Mouse (Mus musculus): ENCODE results near the gene Wnt1.

Gene Wnt1

DNA sequence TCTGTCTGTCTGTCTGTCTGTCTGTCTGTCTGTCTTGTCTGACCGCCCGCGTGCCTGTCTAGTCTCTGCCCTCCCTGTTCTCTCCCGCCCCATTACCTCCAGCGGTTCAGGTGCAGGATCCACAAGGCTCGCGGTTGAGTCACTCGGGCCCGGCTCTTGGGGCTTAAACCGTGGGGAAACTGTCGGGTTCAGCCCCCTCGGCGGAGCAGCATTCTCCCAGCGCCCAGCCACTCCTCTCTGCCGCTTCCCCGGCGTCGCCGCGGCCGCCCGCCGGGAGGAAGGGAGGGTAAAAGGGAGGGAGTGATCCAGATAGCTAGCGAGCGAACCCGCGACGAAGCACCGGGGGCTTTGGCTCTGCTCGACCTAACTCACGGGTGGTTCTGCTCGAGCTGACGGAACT lies 11.9 kb upstream of the Wnt1 start, which contains the start of gene Wnt10b:
Wnt10b (minus strand) TSS at position 389 of the 400 bp plus-strand sequence.
- DNase-seq (ENCODE audit: low read depth, low spot score) = no peak

DNA sequence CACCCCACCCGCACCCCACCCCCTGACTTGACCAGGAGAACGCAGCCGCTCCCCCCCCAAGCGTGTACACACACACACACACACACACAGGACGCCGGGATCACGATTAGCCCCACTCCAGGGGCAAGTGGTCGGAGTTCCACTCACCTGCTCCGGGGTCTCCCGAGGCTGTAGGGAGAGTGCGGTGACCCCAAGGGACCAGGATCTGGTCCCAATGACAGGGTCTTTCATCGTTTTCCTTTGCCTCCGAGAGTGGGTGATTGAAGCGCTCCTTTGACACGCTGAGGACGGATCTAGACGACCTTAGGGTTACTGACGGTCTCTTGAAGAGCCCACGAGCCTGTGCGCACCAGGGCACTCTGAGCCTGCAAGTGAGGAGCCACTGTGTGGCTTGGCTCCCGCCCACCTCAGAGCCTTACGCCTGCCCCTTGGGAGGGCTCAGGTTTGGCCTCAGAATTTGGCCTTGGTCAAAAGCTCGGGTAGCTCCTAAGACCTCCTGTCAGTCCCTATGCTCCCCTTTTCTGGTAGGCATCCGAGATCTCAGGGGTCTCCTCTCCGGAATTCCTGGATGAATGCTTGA lies 11.4 kb upstream of the Wnt1 start:
- no peak for DNase-seq (ENCODE audit: low read depth, low spot score)

DNA sequence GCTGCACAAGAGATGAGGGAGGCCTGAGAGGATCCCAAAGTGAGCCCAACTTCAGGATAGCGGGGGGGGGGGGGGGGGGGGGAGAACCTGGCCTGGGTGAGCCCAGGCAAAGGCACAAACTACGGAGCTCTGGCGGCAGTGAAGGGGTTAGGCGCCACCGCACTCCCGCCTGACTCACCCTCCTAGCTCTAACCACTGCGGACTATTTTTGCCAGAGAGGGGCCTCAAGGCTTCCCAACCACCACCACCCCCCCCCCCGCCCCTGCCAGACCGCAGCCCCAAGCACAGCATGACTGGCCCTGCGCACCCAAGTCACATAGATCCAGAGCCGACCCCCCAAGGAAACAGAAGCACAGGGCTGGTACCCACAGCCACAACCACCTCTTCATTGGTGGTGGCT lies 10.9 kb upstream of the Wnt1 start:
- no peak for DNase-seq (ENCODE audit: low read depth, low spot score)

DNA sequence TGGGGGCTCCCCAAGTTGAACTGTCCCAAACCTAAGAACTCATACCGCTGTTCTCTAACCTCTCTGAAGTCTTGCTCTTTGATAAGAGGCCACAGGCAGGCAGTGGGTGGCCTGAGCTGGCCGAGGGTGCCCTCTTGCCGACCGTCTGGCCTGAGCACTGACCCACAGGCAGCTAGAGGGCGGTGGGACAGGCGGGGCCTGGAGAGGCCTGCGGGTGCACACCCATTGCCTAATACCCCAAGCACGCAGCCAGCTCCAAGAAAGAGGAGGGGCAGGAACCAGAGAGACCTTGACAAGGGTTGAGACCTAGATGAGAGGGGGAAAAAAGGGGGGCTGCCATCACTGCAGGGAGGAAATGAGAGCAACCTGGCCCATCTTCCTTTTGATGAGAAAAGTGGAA lies 9.6 kb upstream of the Wnt1 start:
- no peak for DNase-seq (ENCODE audit: low read depth, low spot score)

DNA sequence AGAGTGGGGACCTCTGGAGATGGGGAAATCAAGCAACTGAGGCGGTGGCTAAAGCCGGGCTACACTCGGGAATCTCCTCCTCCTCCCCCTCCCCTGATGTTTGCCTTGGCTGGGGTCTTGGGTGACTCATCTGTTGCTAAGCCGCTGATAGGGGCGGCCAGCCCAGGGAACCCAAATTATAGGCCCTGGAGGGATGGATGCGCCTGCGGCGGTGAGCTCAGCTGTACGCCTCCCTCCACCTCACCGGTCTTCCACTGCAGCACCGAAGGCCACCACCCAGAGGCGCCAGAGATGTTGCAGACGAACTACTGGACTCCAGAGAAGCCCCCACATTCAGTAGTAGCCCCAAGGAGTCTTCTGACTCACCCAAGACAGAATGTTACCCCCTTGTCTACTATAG lies 9.1 kb upstream of the Wnt1 start:
- DNase-seq (ENCODE audit: low read depth, low spot score) = peak; percentile 50

DNA sequence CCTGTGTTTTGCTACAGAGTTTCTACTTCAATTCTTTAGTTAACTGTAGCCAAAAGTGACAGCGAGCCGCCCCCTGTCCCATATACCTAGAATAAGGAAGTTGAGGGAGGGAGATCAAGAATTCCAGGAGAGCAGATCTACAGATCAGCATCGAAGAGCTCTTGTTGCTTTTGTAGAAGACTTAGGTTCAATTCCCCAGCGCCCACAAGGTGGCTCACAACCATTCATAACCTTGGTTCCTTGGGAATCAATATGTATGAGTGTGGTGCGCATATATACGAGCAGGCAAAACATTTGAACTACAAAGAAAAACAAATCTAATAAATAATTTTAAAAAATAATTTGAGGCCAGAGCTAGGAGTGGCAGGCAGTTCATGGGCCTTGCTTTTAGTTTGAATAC lies 8.5 kb upstream of the Wnt1 start:
- DNase-seq (ENCODE audit: low read depth, low spot score) = peak; percentile 25

DNA sequence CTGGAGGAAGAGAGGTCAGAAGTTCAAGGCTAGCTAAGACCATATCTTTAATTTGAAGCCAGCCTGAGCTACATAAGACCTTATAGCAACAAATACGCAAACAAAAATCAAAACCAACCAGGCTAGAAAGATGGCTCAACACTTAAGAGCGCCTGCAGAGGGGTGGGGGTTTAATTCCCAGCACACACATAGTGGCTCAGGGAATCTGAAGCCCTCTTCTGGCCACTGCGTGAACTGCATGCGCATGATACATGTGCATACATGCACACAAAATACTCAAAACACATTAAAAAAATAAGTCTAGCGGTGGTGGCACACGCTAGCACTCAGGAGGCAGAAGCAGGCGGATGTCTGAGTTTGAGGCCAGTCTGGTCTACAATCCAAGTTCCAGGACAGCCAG lies 3.9 kb upstream of the Wnt1 start:
- DNase-seq (ENCODE audit: low read depth, low spot score) = peak; percentile 29

DNA sequence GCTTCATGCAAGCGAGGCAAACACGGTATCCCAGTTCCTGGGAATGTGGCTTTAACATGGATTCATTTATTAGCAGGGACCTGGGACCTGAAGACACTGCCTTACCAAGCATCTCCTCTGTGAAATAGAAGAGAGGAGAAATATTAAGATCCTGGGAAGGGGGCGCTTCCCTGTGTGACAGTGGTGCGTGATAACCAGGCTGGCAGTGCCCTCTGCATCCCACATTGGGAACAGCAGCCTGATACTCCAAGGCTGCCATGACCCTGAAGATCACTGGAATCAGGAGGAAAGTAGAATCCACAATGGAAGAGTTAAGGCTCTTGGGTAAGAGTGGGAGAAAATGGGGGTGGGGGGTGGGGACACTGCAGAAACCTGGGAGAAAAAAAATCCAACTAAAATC lies 1.7 kb upstream of the Wnt1 start:
- peak; percentile 58 for DNase-seq (ENCODE audit: low read depth, low spot score)

DNA sequence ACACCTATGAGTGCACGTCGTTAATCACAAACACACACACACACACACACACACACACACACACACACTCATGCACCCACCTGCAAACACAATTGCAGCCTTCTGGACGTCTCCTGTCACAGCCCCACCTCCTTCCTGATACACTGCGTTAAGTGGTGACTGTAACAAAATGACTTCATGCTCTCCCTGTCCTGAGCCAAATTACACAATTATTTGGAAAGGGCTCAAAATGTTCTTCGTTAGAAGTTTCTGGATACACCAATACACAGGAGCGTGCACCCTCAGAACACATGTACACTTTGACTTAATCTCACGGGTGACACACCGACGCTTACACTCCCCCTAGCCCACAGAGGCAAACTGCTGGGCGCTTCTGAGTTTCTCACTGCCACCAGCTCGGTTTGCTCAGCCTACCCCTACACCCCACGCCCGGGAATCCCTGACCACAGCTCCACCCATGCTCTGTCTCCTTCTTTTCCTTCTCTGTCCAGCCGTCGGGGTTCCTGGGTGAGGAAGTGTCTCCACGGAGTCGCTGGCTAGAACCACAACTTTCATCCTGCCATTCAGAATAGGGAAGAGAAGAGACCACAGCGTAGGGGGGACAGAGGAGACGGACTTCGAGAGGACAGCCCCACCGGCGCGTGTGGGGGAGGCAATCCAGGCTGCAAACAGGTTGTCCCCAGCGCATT lies 541 bp upstream of the Wnt1 start:
- DNase-seq (ENCODE audit: low read depth, low spot score) = no peak

DNA sequence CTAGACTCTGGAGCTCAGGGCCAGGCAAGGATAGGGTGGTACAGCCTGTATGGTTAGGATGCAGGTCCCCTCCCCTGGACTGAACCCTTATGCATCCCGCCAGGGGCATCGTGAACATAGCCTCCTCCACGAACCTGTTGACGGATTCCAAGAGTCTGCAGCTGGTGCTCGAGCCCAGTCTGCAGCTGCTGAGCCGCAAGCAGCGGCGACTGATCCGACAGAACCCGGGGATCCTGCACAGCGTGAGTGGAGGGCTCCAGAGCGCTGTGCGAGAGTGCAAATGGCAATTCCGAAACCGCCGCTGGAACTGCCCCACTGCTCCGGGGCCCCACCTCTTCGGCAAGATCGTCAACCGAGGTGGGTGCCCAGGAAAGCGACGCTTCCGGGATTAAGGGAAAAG lies 1.1 kb downstream of the Wnt1 start:
- DNase-seq (ENCODE audit: low read depth, low spot score) = no peak

DNA sequence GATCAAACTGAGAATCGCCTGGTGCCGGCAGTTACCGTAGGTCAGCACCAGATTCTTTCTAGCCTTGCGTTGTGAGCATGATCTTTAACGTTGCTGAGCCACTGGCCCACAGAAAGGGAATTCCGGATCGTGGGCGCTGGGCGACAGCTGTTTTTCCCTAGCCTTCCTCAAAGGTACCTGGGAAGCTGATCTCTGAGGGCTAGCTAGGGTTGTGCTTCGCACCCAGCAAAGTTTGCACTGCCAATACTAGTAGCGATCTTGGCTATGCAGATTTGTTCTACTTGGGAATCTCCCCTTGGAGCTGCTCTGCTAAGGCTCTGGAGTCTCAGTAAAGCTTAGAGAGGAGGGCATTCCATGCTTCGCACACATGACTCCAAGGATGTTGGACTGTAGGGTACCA lies 1.6 kb downstream of the Wnt1 start:
- no peak for DNase-seq (ENCODE audit: low read depth, low spot score)

DNA sequence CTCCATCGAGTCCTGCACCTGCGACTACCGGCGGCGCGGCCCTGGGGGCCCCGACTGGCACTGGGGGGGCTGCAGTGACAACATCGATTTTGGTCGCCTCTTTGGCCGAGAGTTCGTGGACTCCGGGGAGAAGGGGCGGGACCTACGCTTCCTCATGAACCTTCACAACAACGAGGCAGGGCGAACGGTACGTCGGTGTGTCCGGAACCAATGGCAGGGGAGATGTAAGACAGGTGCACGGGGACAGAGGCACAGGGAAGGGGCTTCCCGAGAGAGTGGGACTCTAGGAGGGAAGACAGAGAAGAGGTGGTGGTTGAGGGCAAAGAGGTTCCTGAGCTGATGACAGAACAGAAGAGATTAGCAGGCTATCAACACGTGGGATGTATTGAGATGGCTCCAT lies 2.1 kb downstream of the Wnt1 start:
- no peak for DNase-seq (ENCODE audit: low read depth, low spot score)

DNA sequence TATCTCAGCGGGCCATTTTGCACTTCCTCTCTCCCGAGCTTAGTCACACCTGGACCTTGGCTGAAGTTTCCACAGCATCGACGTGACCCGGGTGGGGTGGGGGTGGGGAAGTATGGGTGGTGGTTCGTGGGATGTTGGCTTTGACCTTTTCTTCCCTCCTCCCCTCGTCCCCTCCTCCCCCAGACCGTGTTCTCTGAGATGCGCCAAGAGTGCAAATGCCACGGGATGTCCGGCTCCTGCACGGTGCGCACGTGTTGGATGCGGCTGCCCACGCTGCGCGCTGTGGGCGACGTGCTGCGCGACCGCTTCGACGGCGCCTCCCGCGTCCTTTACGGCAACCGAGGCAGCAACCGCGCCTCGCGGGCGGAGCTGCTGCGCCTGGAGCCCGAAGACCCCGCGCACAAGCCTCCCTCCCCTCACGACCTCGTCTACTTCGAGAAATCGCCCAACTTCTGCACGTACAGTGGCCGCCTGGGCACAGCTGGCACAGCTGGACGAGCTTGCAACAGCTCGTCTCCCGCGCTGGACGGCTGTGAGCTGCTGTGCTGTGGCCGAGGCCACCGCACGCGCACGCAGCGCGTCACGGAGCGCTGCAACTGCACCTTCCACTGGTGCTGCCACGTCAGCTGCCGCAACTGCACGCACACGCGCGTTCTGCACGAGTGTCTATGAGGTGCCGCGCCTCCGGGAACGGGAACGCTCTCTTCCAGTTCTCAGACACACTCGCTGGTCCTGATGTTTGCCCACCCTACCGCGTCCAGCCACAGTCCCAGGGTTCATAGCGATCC lies 2.8 kb downstream of the Wnt1 start:
- peak; percentile 84 for DNase-seq (ENCODE audit: low read depth, low spot score)

DNA sequence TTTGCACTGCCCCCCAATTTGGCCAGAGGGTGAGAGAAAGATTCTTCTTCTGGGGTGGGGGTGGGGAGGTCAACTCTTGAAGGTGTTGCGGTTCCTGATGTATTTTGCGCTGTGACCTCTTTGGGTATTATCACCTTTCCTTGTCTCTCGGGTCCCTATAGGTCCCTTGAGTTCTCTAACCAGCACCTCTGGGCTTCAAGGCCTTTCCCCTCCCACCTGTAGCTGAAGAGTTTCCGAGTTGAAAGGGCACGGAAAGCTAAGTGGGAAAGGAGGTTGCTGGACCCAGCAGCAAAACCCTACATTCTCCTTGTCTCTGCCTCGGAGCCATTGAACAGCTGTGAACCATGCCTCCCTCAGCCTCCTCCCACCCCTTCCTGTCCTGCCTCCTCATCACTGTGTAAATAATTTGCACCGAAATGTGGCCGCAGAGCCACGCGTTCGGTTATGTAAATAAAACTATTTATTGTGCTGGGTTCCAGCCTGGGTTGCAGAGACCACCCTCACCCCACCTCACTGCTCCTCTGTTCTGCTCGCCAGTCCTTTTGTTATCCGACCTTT lies 3.6 kb downstream of the Wnt1 start:
- DNase-seq (ENCODE audit: low read depth, low spot score) = peak; percentile 24

DNA sequence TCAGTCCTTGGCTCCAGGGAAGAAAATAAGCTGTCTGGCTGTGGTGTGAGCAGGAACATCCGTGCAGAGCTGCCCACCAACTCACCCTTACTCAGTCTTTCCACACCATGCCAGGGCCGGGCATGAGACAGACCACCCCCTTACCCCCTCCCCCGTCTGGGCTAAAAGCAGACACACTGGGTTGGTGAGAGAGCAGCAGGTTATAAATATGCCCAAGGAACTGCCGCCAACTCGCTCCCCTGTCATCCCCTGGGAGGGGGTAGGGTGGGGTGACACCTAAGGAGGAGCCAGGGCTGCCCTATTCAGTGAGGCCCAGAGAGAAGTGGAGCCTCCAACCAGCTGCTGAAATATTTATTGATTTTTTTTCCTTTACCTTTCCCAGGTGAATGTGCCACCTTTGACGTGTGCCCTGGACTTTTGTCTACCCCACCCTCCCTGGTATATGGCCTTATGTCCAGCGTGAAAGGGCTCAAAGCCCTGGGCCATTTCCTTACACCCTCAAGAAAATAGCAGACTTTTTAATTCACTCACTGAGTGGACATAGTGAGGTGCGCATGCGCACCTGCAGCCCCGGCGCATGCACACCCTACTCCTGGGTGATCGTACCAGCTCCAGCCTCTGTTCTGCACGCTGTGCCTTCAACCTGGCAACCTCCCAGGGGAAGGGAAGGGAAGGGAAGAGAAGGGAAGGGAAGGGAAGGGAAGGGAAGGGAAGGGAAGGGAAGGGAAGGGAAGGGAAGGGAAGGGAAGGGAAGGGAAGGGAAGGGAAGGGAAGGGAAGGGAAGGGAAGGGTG lies 7.3 kb downstream of the Wnt1 start:
- peak; percentile 76 for DNase-seq (ENCODE audit: low read depth, low spot score)

DNA sequence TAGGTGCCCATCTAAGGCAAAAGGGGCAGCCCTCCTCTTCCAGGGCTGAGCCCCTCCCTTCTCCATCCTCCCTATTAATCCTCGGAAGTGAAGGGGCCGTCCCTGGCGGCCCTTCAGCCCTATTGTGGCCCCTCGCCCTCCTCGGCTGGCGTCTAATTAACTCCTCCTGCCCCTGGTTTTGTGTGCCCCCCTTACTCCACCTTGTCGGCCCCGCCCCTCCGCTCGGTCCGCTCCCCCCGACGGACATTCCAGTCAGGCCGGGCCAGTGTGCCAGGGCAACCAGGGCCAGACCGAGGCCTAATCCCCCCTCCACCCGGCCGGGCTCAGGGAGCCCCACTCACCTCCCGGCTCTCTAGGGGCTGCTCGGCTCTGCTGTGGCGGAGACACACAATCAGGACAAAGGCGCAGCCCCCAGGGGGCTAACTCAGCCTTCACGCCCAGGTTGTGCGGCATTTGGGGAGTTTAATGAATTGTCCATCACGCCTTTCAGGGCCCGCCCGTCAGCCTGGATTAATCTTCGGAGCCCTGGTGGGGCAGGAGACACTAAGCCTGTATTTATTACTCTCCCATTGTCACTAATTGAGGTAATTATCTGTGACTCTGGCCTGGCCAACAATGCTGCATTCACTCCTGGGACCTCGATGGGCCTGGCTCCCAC lies 8.3 kb downstream of the Wnt1 start:
- no peak for DNase-seq (ENCODE audit: low read depth, low spot score)

DNA sequence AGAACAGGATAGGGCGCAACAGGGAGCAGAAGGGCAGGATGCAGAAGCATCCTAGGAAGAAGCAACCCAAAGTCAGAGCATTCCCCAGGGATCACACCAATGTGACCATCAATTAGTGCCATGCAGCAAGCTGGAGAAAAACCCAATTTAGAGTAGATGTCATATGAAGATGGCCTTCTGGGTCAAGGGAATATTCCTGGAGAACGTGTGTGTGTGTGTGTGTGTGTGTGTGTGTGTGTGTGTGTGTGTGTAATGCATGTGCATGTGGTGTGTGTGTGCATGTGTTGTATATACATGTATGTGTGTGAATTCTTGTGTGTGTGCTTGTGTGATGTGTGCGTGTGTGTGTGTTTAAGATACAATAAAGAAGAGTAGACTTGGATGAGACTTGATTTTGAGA lies 9.2 kb downstream of the Wnt1 start:
- no peak for DNase-seq (ENCODE audit: low read depth, low spot score)

DNA sequence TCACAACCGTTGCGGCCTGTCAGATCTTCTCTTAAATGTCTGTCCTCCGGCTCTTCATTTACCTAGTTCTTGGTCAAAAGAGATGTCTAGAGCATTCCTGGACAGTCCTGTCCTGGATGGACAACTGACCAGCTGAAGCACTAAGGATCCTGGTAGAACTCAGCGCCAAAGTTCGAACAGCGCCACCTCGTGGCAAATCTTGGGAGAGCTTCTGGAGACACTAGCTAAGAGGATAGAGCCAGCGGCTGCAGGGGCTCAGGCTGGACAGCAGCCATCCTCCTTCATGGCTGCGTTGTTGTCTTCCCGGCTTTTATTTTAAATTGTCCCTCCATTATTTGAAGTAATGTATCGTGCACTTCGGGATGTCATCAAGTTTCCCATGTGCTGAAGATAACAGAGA lies 9.7 kb downstream of the Wnt1 start:
- peak; percentile 83 for DNase-seq (ENCODE audit: low read depth, low spot score)

DNA sequence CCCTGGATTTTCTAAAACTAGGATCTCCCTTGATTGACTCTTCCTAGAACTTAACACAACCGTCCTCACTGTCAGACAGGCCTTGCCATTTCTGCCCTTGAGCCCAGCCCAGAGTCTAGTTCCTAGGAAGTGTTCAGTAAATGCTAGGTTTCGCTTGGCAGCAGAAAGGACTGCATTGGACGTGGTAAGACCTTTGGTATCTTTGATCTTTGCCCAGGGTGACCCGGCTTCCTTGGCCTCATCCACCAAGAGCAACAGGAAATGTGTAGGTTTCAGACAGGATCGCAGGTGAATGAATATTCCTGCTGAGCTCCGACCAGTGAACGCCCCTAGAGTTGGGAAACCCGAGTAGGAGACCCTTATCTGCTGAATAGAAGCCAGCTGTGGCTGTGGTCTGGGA lies 13.3 kb downstream of the Wnt1 start:
- no peak for DNase-seq (ENCODE audit: low read depth, low spot score)

DNA sequence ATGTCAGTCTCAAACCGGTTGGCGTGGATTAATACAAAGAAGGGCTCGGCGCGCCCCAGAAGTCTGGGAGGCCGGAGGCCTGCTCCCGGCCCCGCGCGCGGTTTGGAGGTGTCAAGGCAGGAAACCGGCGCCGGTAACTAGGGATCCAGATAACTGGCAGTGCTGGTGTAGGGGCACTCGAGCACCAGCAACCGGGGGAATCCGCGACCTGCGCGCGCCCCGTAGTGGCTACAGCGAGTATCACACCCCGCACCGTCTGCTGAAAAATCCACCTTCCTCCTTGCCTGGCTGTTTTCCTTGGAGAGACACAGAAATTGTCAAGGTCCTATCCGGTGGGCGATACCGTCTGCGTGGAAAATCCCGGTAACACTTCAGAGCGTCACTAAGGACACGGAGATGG lies 14.4 kb downstream of the Wnt1 start:
- peak; percentile 86 for DNase-seq (ENCODE audit: low read depth, low spot score)

DNA sequence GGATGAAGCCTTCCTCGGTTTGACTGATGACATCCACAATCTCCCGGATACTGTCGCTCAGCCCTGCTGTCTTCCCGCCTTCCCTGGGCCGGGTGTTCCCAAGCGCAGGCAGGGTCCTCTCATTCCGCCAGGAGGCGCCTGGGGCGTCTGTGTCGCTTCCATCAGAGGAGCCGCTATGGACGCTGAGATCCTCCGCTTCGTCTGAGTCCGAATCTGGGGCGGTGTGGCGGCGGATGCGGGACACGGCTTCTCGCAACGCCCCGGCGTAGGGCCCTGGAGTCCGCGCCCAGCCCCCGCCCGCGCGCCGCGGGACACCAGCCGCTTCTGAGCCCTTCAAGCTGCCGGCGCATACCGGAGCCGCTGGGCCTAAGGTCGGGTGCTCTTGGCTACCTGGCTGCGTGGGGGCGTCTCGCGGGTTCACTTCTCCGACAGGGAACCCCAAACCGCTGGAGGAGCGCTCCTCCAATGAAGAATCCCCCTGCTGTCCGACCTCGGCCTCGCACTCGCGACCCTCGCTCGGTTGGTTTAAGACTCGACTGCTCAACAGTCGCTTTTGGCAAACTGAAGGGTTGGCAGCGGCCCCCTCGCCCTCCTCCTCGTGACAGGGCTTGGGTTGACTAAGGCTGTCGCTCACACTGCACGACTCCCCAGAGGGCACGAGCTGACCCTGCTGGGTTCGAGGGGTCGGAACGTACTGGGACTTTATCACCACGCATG lies 15.8 kb downstream of the Wnt1 start:
- DNase-seq (ENCODE audit: low read depth, low spot score) = peak; percentile 85
